Mouse (Mus musculus) liver, adult 2 months (tissue): ENCODE data around the gene Npnt.

Experiments used
- CTCF ChIP-seq: fragments of 200-500 bp; IDR thresholded peaks from 2 replicates; pipeline ENCODE4 v1.5.1; 2011; ENCODE audit warnings: low read depth, low read length, control low read depth
- POLR2A ChIP-seq: fragments of 200-500 bp; IDR thresholded peaks from 2 replicates; pipeline ENCODE4 v1.6.1; 2011; ENCODE audit warnings: low read length, control low read depth; ENCODE audit not compliant: insufficient read depth; ENCODE audit errors: extremely low read depth

GRCm38 (mm10) chr3:132839516-132839915, 110.6 kb downstream of the Npnt start:
- no peak for TF ChIP-seq CTCF
- no peak for TF ChIP-seq POLR2A
